Mouse (Mus musculus): Measurements from ENCODE around the gene Ldhal6b.
"Not testable (repeated sequence)": the region's sequence is repeated elsewhere in the genome, so short reads cannot be mapped to it uniquely, and the experiment has no call there.

Ldhal6b gene

DNA sequence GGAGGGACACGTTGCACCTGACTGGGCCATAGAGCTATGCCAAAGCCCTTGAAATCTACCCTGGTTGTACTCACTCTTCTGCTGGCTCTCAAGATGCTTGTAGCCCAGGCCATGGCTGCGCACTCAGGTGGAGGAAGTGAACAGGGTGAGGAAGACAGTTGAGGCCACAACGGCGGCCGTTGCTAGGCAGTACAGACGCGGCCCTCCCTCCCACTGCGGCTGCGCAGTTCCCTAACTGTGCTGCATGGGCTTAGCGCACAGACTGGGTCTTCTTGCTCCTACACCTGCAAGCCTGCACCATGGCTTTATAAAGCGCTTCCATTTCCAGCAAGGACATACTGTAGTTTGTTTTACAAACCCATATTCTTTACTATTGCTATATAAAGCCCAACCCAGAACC, at the start of gene Ldhal6b:
Ldhal6b (minus strand) TSS at position 223 of the 400 bp plus-strand sequence.
- no peak for DNase-seq

DNA sequence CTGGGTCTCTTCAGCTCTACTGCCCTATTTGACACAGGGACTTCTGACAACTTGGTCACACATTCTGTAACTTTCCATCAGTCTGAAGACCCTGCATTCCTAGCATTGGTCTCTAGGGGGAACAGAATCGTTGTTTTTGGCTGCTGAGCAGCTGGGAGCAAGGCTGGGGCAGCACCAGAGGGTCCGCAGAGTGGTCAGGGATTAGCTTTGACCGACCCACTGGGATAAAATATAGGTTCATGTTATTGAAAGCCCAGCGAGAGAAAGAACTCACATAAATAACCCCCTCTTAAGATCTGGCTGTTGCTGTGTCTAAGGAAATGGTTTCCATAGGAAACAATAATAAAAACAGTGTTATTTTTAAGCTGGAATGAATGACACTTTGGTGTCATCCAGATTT, 48.6 kb upstream of the Ldhal6b start:
- DNase-seq = no peak

DNA sequence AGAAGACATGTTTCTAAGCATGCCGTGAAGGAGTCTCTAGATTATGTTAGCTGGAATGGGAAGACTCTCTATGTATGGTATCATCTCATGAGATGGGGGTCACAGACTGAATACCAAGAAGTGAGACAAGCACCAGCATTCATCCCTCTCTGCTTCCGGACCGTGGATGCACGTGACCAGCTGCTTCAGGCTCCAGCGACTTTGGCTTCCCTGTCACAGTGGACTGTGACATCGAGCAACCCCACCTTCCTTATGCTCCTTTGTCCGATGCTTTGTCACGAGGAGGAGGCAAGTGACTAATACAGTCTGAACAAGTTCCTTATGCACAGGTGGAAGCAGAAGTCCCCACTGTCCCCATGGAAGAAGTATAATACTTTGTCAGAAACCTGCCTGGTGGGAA, 48.2 kb upstream of the Ldhal6b start:
- DNase-seq = no peak

DNA sequence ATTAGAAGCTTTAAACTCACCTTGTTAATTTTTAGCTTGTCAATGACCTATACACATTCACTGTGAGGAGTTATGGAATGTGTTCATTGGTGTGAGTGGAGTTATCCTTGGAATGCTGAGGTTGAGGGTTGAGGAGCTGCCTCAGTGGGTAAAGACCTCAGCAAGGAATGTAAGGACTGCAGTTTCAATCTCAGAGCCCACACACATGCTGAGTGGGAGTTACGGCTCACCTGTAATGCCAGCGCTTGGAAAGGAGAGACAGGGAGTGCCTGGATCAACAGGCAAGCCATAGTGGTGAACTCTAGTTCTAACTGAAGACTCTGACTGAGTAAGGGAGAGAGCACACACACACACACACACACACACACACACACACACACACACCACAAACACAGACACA, 45.3 kb upstream of the Ldhal6b start:
- DNase-seq = no peak

DNA sequence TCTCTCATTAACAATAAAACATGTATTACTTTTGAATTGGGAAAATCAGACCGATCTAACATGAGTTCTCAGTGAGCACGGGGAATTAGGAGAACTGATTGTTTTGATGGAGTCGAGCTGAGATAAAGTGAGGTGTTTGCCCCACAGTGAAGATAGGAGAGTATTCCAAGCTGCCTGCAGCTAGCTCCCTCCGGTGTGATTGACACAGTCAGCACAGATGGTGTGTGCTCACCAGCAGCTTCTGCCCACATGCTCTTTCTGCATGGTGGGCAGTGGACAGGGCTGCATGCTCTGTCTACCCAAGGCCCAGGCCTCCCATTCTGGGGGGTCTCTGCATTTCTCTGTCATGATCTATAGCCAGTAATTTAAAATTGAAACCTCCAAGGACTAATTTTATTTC, 35.1 kb upstream of the Ldhal6b start:
- DNase-seq = no peak

DNA sequence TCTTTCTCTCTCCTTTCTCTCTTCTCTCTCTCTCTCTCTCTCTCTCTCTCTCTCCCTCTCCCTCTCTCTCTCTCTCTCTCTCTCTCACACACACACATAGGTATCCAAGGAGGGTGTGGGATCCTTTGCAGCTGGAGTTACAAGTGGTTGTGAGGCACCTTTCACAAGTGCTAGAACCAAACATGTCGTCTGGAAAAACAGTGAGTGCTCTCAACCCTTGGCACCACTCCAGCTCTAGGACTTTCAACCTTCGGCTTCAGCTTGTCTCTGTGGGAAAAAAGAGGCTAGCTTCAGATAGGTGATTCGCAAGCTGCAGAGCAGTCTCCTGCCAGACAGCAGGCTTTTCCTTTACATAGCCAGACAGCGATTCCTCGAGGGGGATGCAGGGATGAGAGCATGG, 25.2 kb upstream of the Ldhal6b start:
- no peak for DNase-seq

DNA sequence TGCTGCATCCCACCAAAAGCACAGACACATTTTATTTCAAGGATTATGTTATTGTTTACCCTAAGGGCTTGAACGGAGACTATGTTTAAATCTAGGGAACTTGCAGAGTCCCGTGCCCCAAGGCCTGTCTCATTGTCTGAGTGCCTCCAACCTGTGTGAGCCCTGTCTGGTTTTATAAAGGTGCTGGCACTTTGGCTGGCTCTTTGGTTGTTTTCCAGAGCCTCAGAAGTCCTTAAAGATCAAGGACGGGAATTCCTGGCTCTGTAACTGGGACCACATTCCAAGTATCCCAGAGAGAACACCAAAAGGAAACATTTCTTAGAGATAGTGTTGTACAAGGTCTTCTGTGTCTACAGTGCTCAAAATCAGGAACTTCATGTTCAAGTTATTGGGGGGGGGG, 24.7 kb upstream of the Ldhal6b start:
- DNase-seq = no peak

DNA sequence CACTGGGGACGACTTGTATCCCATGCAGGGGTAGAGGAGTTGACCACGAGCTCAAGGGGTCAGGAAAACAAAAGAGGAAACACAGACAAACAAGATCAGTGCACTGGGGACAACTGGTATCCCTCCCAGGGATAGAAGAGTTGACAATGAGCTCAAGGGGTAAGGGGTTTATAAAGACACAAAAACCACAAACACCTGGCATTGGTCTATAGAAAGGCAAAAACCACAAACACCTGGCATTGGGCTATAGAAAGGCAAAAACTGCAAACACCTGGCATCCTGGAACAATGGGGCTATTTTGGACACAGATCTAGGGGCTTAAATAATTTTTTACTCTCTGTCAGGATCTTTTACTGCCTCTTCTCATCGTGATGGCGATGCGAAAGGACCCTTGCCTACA, 23.8 kb upstream of the Ldhal6b start:
- not testable (repeated sequence) for DNase-seq

DNA sequence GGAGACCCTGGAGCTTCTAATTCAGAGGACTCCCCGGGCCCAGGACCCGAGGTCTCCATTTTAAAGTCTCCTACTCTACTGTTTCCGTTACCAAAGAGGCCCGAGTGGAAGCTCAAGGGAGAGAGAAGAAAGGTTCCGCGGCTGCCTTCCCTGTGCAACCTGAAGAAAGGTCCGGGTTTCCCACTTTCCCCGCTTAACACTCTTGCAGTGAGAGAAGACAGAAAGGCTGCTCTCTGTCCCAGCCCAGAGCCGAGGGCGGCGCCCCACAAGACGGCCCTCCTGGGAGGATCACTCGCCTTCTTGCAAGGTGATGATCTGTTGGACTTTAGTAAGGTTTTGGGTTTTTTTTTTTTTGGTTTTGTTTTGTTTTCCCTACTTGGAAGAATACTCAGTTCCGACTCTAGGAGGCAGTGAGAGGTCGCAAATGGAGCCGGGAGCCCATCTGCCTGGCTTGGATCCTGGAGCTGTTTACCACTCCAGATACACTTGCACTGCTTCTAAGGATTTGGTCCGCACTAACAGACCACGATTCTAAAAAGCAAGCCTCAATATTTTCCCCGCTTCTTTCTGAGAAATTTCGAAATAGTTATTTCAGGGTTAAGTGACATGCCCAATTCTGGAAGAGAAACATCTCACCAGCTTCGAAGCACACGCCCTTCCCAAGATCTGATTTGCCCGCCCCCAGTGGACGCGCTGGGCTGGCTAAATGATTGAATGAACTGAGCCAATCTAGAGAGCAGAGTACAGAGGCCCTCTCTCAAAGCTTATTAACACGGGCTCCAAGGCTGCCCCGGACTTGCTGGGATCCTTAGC, 21.8 kb upstream of the Ldhal6b start, which contains the start of gene Tmem242:
Tmem242 (minus strand) TSS at position 101 of the 813 bp plus-strand sequence.
- DNase-seq = peak; percentile 83 to 93

DNA sequence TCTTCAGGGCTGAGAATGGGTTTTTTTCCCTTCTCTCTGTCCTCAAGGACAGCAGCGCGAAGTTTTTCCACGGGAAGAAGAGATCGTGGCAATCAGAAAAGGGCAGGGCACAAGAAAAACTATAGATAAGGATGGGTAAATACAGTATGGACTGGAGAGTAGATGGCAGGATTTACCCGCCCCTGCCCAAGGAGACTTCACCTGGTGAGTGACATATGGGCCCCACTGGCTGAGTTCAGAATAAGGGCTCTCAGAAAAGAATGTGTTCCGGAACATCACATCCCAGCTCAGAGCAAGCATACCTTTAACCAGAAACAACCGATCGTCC, 21.2 kb upstream of the Ldhal6b start:
- no peak for DNase-seq

DNA sequence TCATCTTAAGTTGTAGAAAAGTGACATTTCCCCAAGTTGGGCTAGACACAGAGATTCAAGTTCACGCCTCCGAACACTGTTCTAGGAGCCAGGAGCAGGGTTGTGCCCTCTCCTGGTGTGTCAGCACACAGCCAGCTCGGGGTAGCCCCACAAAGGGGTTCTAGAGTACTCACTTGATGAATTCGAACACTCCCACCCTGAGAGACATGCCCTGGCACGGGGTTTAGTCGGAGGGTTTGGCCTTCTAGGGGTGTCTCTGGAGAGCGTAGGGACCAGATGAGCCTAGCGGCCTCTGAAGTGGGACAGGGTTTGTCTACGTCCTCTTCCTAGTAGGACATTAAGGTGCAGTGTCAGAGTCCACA, 11.2 kb upstream of the Ldhal6b start:
- no peak for DNase-seq

DNA sequence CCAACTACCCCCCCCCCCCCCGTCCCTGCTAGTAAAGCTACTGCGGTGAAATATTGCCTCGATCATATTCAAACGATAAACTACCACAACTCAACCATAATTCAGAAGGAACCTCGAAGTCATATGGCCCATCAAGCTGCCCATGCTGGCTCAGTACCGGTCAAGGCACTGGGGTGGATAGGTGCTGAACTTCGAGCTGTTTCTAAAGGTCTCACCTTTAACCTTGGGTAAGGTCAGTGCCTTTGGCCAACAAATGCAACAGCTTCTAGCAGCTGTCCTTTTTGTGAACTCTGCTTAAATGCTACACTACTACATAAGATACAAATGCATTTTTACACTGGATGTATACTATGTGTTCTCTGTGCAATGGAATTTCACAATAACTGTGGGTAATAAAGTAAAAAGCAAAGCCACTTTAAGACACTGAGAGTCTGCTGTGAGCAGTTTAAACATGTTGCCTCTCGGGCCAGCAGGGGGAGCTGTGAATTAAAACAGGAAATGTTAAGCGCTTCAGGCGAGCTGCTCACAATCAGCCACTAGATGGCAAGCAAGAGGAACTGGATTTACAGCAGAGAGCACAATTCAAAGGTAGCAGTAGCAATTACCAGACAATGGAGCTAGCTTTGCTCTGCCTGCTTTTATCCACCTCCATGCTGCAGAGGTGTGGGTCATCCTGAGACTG, 10.7 kb upstream of the Ldhal6b start:
- peak; percentile 92 to 94 for DNase-seq

DNA sequence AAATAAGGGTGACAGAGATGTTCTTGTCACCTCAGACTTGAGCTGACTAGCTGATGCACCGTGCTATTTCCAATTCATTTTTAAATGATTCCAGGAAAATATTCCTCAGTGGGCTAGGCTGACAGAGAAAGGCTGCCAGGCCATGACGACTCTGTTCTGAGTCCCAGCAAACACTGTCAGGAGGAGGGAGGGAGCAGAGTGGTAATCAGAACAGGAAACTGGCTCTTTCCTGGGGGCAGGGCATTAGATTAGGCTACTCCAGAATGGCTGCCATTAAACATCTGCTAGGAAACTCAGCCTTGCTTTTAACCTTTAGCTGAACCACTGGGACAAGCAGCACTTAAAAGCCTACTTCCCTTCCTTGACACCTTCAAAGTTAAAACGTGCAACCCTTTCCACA, 6.6 kb upstream of the Ldhal6b start:
- no peak for DNase-seq

DNA sequence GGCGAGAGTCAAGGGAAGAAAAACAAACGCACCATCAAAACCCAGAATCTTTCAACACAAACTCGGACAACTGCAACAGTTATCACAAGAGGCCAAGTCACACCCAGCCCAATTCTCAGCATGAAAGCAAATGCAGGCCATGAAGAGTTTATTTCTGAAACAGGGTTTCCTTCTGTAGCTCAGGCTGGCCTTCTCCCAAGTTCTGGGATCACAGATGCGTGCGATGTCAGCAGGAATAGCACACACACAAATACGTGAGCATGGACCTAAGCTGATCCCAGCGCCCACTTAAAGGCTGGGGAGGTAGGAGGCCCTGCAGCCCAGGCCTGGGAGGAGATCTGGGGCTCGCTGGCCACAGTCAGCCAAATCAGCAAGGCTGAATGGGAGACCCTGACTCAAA, 5.6 kb upstream of the Ldhal6b start:
- DNase-seq = peak; percentile 25 to 27

DNA sequence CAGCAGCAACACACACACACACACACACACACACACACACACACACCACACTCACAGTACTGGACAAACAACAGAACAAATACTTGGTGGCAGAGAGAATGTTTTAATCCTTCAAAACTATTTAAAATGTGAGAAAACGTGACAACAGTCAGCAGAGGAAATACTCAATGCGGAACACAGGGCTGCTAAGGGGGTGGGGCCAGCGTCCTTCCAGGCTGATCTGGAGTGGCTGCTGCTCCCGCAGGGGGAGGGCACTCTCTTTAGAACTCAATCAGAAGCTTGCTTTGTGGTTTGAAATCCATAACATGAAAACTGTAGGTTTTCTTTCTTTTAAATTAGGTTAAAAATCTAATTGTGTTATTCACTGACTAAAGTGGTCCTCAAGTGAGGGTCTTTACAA, 3.3 kb upstream of the Ldhal6b start:
- DNase-seq = no peak

DNA sequence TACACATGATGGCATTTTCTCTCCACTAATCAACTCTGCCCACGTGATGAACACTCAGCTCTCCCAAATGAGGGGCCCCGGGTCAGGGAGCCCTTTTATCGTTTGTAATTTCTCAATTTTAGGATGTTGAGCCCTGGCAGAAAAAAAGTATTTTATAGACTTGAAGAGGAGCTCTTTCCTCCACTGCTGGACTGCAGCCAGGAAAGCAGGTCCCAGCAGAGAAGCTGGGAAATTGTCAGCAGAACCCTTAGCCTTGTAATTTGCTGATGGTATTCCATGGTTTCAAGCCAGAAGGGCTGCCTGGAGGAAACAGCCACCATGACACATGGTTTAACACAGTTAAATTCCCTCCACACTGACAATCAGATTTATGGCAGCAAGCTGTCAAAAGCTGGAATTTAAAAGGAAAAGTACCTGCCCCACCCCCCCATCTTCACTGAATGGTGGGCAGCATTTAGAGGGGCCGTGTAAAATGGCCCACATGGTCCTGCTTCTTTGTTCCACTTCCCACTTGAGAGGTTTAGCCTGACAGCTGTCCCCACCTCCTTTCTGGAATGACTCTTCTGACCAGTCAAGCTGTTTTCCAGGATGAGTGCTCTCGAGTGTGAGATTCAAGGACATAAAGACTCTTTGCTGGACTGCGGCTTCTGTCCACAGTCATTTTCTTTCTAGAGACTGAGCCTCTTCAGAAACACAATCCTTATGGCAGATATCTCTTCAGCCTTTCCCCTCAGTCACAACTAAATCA, 1.4 kb upstream of the Ldhal6b start:
- DNase-seq = peak in 1 of 2 experiments; percentile 41

DNA sequence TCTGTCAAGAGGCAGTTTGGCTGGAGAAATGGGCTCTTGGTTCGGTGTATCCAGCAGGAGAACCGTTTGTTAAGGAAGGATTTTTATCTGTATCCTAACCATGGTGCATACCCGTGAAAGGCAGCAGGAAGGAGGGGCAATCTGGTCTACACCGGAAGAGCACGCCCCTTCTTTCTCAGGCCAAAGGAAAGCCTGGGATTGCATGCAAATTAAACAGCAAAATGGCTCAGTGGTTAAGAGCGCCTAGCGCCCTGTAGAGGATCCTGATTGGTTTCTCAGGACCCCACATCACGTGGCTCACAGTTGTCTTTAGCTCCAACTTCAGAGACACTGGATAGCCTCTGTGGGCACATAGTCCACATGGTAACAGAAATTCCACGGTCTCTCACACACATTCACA, 489 bp upstream of the Ldhal6b start:
- DNase-seq = no peak

DNA sequence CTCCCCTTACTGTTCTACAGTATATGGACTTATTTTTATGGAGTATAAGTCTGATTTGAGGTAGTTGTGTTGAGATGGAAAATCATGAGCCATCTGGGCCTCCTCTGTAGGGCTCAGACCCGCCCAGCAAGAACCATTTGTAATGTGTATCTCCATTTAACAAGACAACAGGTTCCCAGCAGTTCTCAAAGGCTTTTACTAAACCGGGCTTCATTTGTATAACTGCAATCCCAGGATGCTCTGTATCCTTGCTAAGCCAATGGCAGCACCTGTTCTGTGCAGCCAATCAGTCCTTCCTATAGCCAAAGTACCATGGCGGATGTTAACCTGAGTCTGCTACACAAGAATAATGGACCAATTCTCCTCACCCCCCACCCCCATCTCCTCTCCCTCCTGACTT, 2.0 kb downstream of the Ldhal6b start:
- DNase-seq = no peak

DNA sequence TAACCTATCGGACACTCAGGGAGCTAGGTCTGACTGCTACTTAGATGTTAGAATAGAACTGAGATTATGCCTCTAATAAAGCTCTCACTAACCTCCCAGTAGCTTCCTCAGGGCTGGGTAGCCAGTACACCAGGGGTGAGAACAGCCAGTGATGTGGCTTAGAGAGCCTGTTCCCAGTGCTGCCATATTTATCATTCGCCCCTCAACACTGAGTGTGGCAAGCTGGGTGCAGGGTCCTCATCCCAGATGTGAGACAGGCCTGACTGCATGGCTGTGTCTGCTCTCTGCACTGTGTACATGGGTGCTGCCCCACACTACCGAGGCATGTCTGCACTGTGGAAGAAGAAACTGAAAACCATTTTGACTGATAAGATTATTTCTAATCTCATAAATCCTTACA, 4.5 kb downstream of the Ldhal6b start:
- DNase-seq = no peak

DNA sequence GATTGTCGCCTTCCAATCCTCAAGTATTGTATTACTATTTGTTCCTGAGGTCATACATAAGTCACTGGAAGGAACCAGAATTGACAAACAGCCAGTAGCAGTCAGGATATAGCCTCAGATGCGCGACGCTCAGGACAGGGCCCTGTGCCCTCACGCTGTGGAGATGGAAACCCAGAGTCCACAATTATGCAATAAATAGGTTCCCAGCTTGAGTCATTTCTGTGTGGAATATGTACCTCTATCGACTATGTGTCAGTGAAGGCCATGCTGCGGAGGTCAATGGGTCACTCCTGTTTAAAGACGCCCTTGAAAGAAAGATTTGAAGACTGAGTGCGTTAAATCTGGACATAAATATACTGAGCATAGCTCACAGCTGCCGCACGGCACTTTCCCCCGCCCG, 5.2 kb downstream of the Ldhal6b start:
- DNase-seq = no peak

DNA sequence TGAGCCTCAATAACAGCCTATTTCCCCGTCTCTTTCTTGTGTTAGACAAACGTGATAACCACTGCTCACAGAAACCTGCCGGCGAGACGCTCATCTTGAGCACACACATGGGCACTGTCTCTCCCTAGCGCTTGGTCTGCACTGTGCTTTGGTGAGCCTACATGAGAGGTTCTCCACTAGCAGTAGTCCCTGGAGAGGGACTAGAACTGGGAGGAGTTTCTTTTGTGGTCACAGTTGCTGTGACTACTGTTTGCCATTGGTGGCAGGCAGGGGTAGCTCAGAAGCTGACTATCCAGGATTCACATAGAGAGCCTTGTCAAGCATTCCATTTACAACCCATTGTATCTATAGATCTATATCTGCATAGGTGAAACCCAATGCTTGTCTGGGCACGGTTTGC, 5.8 kb downstream of the Ldhal6b start:
- no peak for DNase-seq

DNA sequence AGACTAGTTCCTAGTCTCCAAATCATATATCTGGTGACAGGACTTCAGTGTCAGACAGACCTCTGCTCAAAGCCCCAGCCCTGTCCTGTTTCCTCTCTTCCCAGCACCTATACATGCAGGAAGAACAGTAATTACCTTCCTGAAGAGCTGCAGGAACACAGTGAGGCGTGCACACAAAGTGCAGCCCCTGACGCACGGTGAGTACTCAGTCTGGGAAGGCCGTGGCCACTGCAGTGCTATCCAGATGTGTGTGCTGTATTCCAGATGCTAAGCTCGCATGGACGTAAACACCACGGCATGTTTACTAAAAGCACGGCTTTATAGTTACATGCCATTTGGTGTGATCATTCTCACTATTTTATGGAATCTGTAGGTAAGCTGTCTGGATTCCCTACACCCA, 6.3 kb downstream of the Ldhal6b start:
- no peak for DNase-seq

DNA sequence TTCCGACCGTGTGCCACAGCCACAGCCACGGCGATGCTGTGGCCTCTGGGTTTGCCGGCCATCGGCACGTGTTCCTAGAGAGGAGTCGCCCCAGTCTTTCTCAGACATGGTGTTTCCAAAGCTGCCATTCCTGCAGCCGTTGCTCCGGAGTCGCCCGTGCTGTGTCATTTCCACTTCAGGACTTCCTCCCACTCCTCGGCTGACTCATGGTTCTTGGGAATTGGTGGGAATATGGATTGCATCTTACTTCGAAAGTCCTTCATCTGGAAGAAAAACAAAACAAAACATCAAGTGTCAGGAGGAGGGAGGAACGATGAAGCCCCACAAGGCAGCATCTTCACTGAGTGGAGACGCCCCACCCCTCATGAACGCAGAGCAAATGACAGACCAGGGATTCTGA, 7.4 kb downstream of the Ldhal6b start:
- DNase-seq = no peak

DNA sequence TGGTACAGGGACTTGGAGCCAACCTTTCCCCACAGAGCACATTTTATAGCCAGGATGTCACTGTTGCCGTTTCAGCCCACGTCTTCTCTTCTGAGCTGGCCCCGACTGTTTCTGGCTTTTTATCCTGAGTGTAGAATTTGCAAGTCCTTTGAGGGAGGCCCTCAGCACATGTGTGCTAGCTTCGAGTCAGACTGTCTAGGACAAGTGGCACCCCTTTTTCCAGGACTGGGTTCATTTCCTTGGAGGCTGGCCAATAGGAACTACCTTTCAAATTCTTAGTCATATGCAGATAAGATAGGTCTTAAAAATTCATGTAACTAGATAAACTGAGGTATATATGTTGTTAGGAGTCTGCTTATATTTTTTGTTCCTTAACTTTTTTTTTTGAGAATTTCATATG, 8.2 kb downstream of the Ldhal6b start:
- DNase-seq = no peak

All from cerebellum, adult 18-20 months (tissue).